Mouse (Mus musculus): Measurements from ENCODE around the gene Kdm2b.

- TF ChIP-seq CTCF (IDR thresholded peaks at IDR 0.05 in 2 of 3, conservative IDR thresholded peaks at IDR 0.05 in 1 of 3; ENCODE audit: control insufficient read depth in 1 of 3, insufficient read depth in 1 of 3, low read depth in 2 of 3, low read length in 3 of 3, poor library complexity in 1 of 3, severe bottlenecking in 1 of 3) (no peak), POLR2AphosphoS2 (IDR thresholded peaks at IDR 0.05; ENCODE audit: low read length) (no peak), MAFK (IDR thresholded peaks at IDR 0.05; ENCODE audit: borderline replicate concordance, low read depth, low read length) (no peak), MAX (IDR thresholded peaks at IDR 0.05; ENCODE audit: low read length) (no peak), ELF1 (IDR thresholded peaks at IDR 0.05; ENCODE audit: low read depth, low read length) (no peak), SMC3 (IDR thresholded peaks at IDR 0.05; ENCODE audit: low read depth, low read length) (no peak), ZKSCAN1 (IDR thresholded peaks at IDR 0.05; ENCODE audit: low read depth, low read length) (no peak), UBTF (IDR thresholded peaks at IDR 0.05; ENCODE audit: borderline replicate concordance, insufficient read depth, low read depth, low read length) (no peak), SIN3A (IDR thresholded peaks at IDR 0.05; ENCODE audit: low read length) (no peak), ETS1 (IDR thresholded peaks at IDR 0.05; ENCODE audit: low read depth, low read length) (no peak), POLR2A (IDR thresholded peaks at IDR 0.05; ENCODE audit: control insufficient read depth in 1 of 2, insufficient read depth in 1 of 2, low read depth in 1 of 2, low read length in 2 of 2, poor library complexity in 1 of 2) (no peak)
Observed at GRCm38 (mm10) chr5:122949101-122949500, 40.5 kb downstream of the Kdm2b start.

Measured in MEL (cell line).